Mouse (Mus musculus): ENCODE measurements around the gene Tmem151b. TPM values are rescaled to one million over a fixed set of nuclear protein-coding genes. Genes with fewer than 3 reads are reported as not detected.

Tmem151b gene
- polyA plus RNA-seq, 1 experiment = not detected

DNA sequence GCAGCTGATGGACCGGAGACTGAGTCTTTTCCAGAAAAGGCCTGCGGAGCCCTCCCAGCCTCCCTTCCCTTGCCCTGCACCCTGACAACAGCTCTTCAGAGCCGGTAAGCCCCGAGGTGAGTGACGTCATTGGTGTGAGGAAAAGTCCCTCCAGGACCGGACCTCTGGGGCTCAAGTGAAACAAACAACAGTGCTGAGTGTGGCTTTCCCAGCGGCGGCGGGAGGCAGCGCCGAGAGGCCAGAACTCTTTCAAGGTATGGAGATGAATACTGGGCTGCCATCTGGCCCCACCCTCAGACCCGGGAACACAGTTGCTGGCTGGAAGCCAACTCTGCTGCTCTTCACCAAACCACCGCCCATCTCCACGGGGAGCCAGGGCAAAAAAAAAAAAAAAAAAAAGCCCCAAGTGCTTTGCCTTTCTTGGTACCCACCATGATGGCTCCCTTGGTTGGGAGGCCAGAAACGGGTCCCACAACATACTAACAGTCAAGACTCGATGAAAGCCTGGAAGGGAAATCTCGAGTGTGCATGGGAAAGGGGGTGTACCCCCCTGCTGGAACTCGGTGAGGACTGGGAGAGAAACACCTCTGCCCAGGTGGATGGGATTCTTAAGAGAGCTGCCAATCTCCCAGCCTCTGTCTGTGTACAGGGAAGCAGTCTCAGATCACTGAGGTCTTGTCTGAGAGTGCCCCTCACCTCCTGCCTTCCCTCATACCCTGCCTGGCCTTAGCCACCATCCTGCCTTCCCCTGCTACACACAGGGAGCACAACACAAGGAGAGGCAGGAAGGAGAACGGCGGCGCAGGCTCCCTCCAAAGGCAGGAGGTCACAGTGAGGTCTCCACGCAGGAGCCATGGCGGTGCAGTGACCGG lies 5.2 kb downstream of the Tmem151b start:
- WGBS = 24% methylated on average over 24 of the region's 24 CpGs
- TF ChIP-seq POLR2A (IDR thresholded peaks at IDR 0.05; ENCODE audit: insufficient read depth, low read depth, low read length) (no peak), CTCF (IDR thresholded peaks at IDR 0.05; ENCODE audit: insufficient read depth, low read depth, low read length) (no peak)
- Histone ChIP-seq H3K27ac (ENCODE audit: insufficient read depth, low read depth, low read length) (no peak overlapping the region), H3K4me1 (ENCODE audit: control insufficient read depth, insufficient read depth, low read length) (peaks cover 52% of the 10 kb centered on the region), H3K4me3 (ENCODE audit: insufficient read depth, low read depth, low read length) (no peak overlapping the region)

DNA sequence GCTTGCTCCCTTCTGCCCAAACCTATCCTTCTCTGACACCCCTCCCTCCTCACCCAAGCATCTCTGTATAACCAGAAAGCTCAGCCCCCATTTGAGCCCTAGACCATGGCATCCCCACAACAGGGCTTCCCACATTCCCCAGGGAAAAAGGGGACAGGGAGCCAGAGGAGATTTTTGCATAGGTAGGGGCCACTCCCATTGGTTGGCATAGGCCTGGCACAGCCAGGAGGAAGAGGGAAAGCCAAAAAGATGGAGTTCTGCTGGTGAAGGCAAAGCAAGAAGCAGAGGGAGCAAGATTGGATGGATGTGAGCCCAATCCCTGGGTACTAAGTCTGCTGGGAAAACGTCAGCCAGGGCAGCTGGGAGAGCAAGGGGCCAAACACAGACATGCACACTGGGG lies 6.4 kb downstream of the Tmem151b start:
- peak overlapping the region; percentile 32; the same call in 1 of the 2 replicates for H3K27ac ChIP-seq (ENCODE audit: insufficient read depth, low read depth, low read length)
- 53% methylated on average over 1 of the region's 1 CpGs for WGBS

DNA sequence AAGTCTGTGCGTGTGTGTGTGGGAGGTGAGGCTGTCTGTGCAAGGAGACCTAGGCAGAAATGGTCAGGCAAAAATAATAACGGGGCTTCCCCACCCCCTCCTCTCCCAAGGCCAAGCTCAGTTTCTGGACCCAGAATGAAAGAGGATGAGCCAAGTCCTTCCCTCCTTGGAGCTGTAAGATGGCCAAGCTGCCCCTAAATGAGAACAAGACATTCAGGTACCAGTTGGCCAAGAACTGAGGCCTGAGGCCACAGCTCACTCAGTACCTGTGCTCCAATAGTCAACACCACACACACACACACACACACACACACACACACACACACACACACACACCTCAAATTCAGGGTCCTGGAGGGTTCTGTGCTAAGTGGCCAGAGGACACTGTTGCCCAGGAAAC lies 6.8 kb downstream of the Tmem151b start:
- H3K4me3 ChIP-seq (ENCODE audit: insufficient read depth, low read depth, low read length) = no peak overlapping the region
- H3K4me1 ChIP-seq (ENCODE audit: control insufficient read depth, insufficient read depth, low read length) = peaks cover 50% of the 10 kb centered on the region
- WGBS = 27% methylated on average over 2 of the region's 2 CpGs
- H3K27ac ChIP-seq (ENCODE audit: insufficient read depth, low read depth, low read length) = peak overlapping the region; percentile 32; the same call in 1 of the 2 replicates
- TF ChIP-seq POLR2A (IDR thresholded peaks at IDR 0.05; ENCODE audit: insufficient read depth, low read depth, low read length) (no peak), CTCF (IDR thresholded peaks at IDR 0.05; ENCODE audit: insufficient read depth, low read depth, low read length) (no peak)

More for the DNA sequence above, 6.4 kb downstream of the Tmem151b start:
- Histone ChIP-seq H3K4me1 (ENCODE audit: control insufficient read depth, insufficient read depth, low read length) (peaks cover 50% of the 10 kb centered on the region), H3K4me3 (ENCODE audit: insufficient read depth, low read depth, low read length) (no peak overlapping the region)
- TF ChIP-seq CTCF (IDR thresholded peaks at IDR 0.05; ENCODE audit: insufficient read depth, low read depth, low read length) (no peak), POLR2A (IDR thresholded peaks at IDR 0.05; ENCODE audit: insufficient read depth, low read depth, low read length) (0 out of 2 replicates have a peak, but pooled peaks have one; percentile 25)

DNA sequence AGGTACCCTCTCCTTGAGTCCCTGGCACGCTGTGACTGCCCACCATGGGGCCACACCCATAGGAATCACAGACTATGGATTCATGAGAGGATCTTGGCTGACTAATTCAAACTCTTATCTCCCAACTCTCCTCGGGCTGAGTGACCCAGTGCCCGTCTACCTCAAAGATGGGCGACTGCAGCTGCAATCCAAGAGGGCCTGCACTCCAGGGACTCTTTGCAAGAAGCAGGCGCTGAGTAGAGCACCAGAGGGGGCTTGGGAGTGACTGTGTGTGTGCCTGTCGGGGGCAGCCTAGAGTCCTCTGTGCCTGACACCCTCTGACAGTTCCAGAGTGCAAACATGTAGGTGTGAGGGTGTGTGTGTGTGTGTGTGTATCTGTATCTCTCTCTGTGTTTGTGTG lies 7.3 kb downstream of the Tmem151b start:
- no peak overlapping the region for H3K27ac ChIP-seq (ENCODE audit: insufficient read depth, low read depth, low read length)
- H3K4me1 ChIP-seq (ENCODE audit: control insufficient read depth, insufficient read depth, low read length) = peaks cover 47% of the 10 kb centered on the region
- no peak overlapping the region for H3K4me3 ChIP-seq (ENCODE audit: insufficient read depth, low read depth, low read length)
- WGBS = 25% methylated on average over 6 of the region's 6 CpGs
- TF ChIP-seq POLR2A (IDR thresholded peaks at IDR 0.05; ENCODE audit: insufficient read depth, low read depth, low read length) (no peak), CTCF (IDR thresholded peaks at IDR 0.05; ENCODE audit: insufficient read depth, low read depth, low read length) (no peak)

DNA sequence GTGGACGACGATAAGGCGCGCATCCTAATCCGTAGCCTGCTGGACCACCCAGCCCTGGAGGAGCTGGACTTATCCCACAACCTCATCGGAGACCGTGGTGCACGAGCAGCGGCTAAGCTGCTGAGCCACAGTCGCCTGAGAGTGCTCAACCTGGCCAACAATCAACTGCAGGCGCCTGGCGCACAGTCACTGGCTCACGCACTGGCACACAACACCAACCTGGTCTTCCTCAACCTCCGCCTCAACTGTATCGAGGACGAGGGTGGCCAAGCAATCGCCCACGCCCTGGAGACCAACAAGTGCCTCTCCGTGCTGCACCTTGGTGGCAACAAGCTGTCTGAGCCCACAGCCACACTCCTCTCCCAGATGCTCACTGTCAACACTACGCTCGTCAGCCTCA lies 9.8 kb downstream of the Tmem151b start:
- no peak overlapping the region for H3K27ac ChIP-seq (ENCODE audit: insufficient read depth, low read depth, low read length)
- 81% methylated on average over 21 of the region's 21 CpGs for WGBS
- no peak overlapping the region for H3K4me3 ChIP-seq (ENCODE audit: insufficient read depth, low read depth, low read length)
- no peak for TF ChIP-seq CTCF (IDR thresholded peaks at IDR 0.05; ENCODE audit: insufficient read depth, low read depth, low read length)
- TF ChIP-seq POLR2A (IDR thresholded peaks at IDR 0.05; ENCODE audit: insufficient read depth, low read depth, low read length) = no peak
- H3K4me1 ChIP-seq (ENCODE audit: control insufficient read depth, insufficient read depth, low read length) = peaks cover 40% of the 10 kb centered on the region

DNA sequence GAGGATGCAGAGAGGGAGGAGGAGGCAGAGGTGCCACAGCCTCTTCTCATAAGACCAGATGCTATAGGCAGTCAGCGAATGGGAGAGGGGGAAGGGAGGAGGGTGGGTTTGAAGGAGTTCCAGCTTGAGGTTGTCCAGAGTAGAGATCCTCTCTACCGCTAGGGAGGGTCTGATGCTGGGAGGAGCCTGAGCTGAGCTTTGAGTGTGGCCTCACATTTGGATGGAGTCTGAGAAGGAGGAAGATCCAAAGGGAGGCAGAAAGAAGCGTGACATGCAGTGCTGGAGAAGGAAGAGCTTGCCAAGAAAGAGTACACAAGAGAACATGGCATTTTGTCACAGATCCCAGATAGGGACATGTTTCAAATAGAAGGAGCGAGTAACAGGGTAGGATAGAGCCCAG lies 11.1 kb downstream of the Tmem151b start:
- Histone ChIP-seq H3K4me1 (ENCODE audit: control insufficient read depth, insufficient read depth, low read length) (peaks cover 27% of the 10 kb centered on the region), H3K27ac (ENCODE audit: insufficient read depth, low read depth, low read length) (no peak overlapping the region), H3K4me3 (ENCODE audit: insufficient read depth, low read depth, low read length) (no peak overlapping the region)
- TF ChIP-seq POLR2A (IDR thresholded peaks at IDR 0.05; ENCODE audit: insufficient read depth, low read depth, low read length) = no peak
- 60% methylated on average over 4 of the region's 4 CpGs for WGBS

DNA sequence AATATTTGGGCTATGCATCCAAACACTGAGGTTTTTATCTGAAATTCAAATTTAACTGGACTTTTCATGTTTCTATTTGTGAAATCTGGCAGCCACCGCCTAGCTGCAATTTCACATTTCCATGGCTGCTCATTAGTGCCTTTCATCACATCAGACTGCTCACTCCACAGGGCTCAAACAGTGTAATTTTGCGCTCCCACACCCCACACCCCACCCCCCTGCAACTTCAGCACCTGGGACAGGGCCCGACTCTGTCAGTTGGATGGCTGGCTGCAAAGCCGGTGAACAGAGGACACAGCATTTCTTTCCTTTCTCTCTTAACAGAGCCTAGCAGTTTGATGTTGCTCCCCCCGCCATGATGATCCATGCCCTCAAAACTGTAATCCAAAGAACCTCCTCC lies 13.2 kb downstream of the Tmem151b start:
- 23% methylated on average over 5 of the region's 5 CpGs for WGBS
- no peak overlapping the region for H3K27ac ChIP-seq (ENCODE audit: insufficient read depth, low read depth, low read length)
- TF ChIP-seq CTCF (IDR thresholded peaks at IDR 0.05; ENCODE audit: insufficient read depth, low read depth, low read length) (no peak), POLR2A (IDR thresholded peaks at IDR 0.05; ENCODE audit: insufficient read depth, low read depth, low read length) (no peak)

DNA sequence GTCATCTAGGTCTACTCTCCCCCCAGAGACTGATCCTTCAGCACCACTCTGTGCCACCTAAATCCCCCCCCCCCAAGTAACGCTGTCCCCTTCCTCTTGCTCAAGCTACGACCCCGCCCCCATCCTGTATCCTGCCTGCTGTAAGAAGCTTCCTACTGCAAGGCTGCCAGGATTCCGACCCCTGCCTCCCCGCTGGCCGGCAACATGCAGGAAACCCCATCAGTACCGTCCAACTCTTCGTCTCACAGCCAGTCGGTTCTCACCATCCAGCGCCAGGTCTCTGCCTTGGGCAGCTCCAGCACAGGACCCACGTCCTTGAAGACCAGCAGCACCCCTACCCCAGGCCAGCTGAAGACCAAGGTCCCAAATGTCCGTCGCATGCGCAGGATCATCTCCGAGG lies 16.6 kb downstream of the Tmem151b start:
- peaks cover 16% of the 10 kb centered on the region for H3K4me1 ChIP-seq (ENCODE audit: control insufficient read depth, insufficient read depth, low read length)
- H3K4me3 ChIP-seq (ENCODE audit: insufficient read depth, low read depth, low read length) = no peak overlapping the region
- WGBS = 68% methylated on average over 15 of the region's 15 CpGs
- H3K27ac ChIP-seq (ENCODE audit: insufficient read depth, low read depth, low read length) = no peak overlapping the region
- TF ChIP-seq POLR2A (IDR thresholded peaks at IDR 0.05; ENCODE audit: insufficient read depth, low read depth, low read length) (no peak), CTCF (IDR thresholded peaks at IDR 0.05; ENCODE audit: insufficient read depth, low read depth, low read length) (no peak)

More for the DNA sequence above, 13.2 kb downstream of the Tmem151b start:
- no peak overlapping the region for H3K4me3 ChIP-seq (ENCODE audit: insufficient read depth, low read depth, low read length)
- peaks cover 11% of the 10 kb centered on the region; the same call in 1 of the 2 replicates for H3K4me1 ChIP-seq (ENCODE audit: control insufficient read depth, insufficient read depth, low read length)

DNA sequence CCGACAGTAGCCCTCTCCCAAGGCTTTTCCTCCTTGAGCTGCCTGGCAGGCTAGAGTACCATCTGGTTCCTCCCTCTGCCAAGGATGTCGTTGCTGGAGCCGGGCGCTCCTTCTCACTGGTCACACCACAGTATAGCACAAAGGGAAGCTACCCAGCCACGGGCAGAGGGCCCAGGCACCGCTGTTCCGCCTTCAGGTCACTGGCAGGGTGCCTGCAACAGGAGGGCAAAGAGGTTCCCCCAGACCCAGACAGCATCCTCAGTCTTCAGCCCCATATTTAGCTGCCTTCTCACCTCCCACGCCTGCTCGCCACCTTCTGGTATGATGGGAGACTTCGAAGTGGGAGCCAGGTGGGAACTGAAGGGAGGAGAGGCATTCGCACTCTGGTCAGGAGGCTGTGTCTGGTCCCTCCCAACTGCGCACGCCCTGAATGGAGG lies 19.1 kb downstream of the Tmem151b start:
- H3K27ac ChIP-seq (ENCODE audit: insufficient read depth, low read depth, low read length) = no peak overlapping the region

More for the DNA sequence above, 19.1 kb downstream of the Tmem151b start:
- TF ChIP-seq CTCF (IDR thresholded peaks at IDR 0.05; ENCODE audit: insufficient read depth, low read depth, low read length) (no peak), POLR2A (IDR thresholded peaks at IDR 0.05; ENCODE audit: insufficient read depth, low read depth, low read length) (no peak)
- WGBS = 46% methylated on average over 13 of the region's 13 CpGs
- peaks cover 8% of the 10 kb centered on the region for H3K4me1 ChIP-seq (ENCODE audit: control insufficient read depth, insufficient read depth, low read length)
- no peak overlapping the region for H3K4me3 ChIP-seq (ENCODE audit: insufficient read depth, low read depth, low read length)
